Mouse (Mus musculus): Measurements from ENCODE around the gene Ric3. TPM values are rescaled to one million over a fixed set of nuclear protein-coding genes. Genes with fewer than 3 reads are reported as not detected.
"Not testable (repeated sequence)": the region's sequence is repeated elsewhere in the genome, so short reads cannot be mapped to it uniquely, and the experiment has no call there.

The Ric3 gene
- polyA plus RNA-seq, 1 experiment from 2014 or later, result 5.1 TPM

GRCm38 (mm10) chr7:109104894-109105293 is 21.8 kb upstream of the Ric3 start:
- Histone ChIP-seq H3K27ac (replicated peaks; ENCODE audit: low read depth, low read length) (no peak overlapping the region), H3K4me1 (ENCODE audit: control insufficient read depth, insufficient read depth, low read length) (no peaks in the 10 kb centered on the region), H3K9ac (ENCODE audit: low read length) (no peak overlapping the region), H3K36me3 (ENCODE audit: control insufficient read depth, insufficient read depth, low read length) (no peaks in the 10 kb centered on the region), H3K4me3 (ENCODE audit: low read depth, low read length) (no peak overlapping the region), H3K9me3 (ENCODE audit: control insufficient read depth, low read length) (no peaks in the 10 kb centered on the region), H3K4me2 (ENCODE audit: low read depth, severe bottlenecking) (no peak overlapping the region), H3K27me3 (ENCODE audit: control insufficient read depth, insufficient read depth, low read length) (no peaks in the 10 kb centered on the region)
- no peak for ATAC-seq (ENCODE audit: insufficient number of reproducible peaks, low FRiP score, low TSS enrichment, low read depth)
- WGBS, result 70% methylated on average over 1 of the region's 1 CpGs
- no peak for DNase-seq (ENCODE audit: low spot score)

DNA sequence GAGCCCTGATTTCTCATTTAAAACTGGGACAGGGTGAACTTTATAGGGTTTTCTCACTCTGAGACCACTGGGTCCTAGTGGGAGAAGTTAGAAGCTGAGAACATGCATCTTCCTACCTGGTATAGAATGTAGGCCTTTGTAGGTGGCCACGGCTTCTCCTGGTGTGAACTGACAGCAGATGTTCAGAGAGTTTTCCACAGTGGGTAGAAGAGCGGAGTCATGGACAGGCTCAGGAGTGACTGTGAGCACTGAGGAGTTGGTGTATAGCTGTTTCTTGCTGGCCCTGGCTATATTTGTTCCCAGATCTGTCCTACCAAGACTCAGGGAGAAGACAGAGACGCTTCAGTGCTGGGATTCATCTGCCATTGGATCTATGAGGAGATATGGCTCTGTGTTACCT is 18.0 kb upstream of the Ric3 start:
- Histone ChIP-seq H3K4me3 (ENCODE audit: low read depth, low read length) (no peak overlapping the region), H3K9ac (ENCODE audit: low read length) (no peak overlapping the region), H3K9me3 (ENCODE audit: control insufficient read depth, low read length) (no peaks in the 10 kb centered on the region), H3K27me3 (ENCODE audit: control insufficient read depth, insufficient read depth, low read length) (no peaks in the 10 kb centered on the region), H3K36me3 (ENCODE audit: control insufficient read depth, insufficient read depth, low read length) (no peaks in the 10 kb centered on the region), H3K4me2 (ENCODE audit: low read depth, severe bottlenecking) (no peak overlapping the region), H3K4me1 (ENCODE audit: control insufficient read depth, insufficient read depth, low read length) (no peaks in the 10 kb centered on the region), H3K27ac (replicated peaks; ENCODE audit: low read depth, low read length) (no peak overlapping the region)
- DNase-seq (ENCODE audit: low spot score) (peak; percentile 9), ATAC-seq (ENCODE audit: insufficient number of reproducible peaks, low FRiP score, low TSS enrichment, low read depth) (no peak)
- 91% methylated on average over 3 of the region's 3 CpGs for WGBS

GRCm38 (mm10) chr7:109098145-109099018 is 15.3 kb upstream of the Ric3 start:
- H3K4me2 ChIP-seq (ENCODE audit: low read depth, severe bottlenecking), result no peak overlapping the region
- H3K36me3 ChIP-seq (ENCODE audit: control insufficient read depth, insufficient read depth, low read length), result no peaks in the 10 kb centered on the region
- 37% methylated on average over 6 of the region's 6 CpGs for WGBS

DNA sequence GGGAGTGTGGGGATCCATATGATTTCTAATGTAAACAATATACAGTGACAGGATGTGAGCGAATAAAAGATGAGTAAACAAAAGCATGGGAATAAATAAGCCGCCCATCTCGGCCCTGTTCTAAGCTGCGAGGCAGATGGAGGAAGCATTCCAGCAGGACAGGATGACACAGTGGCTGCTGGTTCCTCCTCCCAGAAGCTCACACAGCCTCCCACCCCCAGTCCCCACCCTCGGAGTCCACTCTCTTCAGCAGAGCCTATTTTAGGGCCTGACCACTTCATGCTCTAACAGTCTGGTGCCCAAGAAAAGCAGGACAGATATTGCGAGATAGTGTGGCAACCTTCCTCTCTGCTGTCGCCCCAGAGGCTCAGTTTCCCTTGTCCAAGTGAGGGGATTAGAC is 14.1 kb upstream of the Ric3 start:
- Histone ChIP-seq H3K9ac (ENCODE audit: low read length) (no peak overlapping the region), H3K4me2 (ENCODE audit: low read depth, severe bottlenecking) (no peak overlapping the region), H3K4me3 (ENCODE audit: low read depth, low read length) (no peak overlapping the region), H3K27me3 (ENCODE audit: control insufficient read depth, insufficient read depth, low read length) (no peaks in the 10 kb centered on the region), H3K9me3 (ENCODE audit: control insufficient read depth, low read length) (no peaks in the 10 kb centered on the region), H3K27ac (replicated peaks; ENCODE audit: low read depth, low read length) (no peak overlapping the region), H3K36me3 (ENCODE audit: control insufficient read depth, insufficient read depth, low read length) (no peaks in the 10 kb centered on the region), H3K4me1 (ENCODE audit: control insufficient read depth, insufficient read depth, low read length) (no peaks in the 10 kb centered on the region)
- 86% methylated on average over 7 of the region's 7 CpGs for WGBS
- DNase-seq (ENCODE audit: low spot score) (no peak), ATAC-seq (ENCODE audit: insufficient number of reproducible peaks, low FRiP score, low TSS enrichment, low read depth) (no peak)

More at GRCm38 (mm10) chr7:109098145-109099018, 15.3 kb upstream of the Ric3 start:
- Histone ChIP-seq H3K27me3 (ENCODE audit: control insufficient read depth, insufficient read depth, low read length) (no peaks in the 10 kb centered on the region), H3K4me1 (ENCODE audit: control insufficient read depth, insufficient read depth, low read length) (no peaks in the 10 kb centered on the region), H3K9me3 (ENCODE audit: control insufficient read depth, low read length) (no peaks in the 10 kb centered on the region), H3K4me3 (ENCODE audit: low read depth, low read length) (no peak overlapping the region), H3K9ac (ENCODE audit: low read length) (no peak overlapping the region), H3K27ac (replicated peaks; ENCODE audit: low read depth, low read length) (no peak overlapping the region)
- peak; percentile 55 for DNase-seq (ENCODE audit: low spot score)
- ATAC-seq (ENCODE audit: insufficient number of reproducible peaks, low FRiP score, low TSS enrichment, low read depth), result no peak

DNA sequence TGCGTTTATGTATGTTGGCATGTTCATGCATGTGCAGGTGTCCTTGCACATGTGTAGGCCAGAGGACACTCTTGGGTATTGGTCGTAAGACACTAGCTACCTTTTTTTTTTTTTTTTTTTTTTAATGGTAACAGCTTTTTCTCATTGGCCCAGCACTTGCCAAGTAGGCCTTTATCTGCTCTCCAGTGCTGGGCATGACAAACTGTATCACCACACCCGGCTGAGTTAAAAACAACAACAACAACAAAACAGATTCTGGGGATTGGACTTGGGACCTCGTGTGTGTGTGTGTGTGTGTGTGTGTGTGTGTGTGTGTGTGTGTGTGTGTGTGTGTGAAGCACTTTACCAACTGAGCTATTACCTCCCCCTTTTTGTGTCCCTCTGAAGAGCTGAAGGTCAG is 13.5 kb upstream of the Ric3 start:
- Histone ChIP-seq H3K9ac (ENCODE audit: low read length) (no peak overlapping the region), H3K9me3 (ENCODE audit: control insufficient read depth, low read length) (no peaks in the 10 kb centered on the region), H3K27ac (replicated peaks; ENCODE audit: low read depth, low read length) (no peak overlapping the region), H3K4me1 (ENCODE audit: control insufficient read depth, insufficient read depth, low read length) (no peaks in the 10 kb centered on the region), H3K4me2 (ENCODE audit: low read depth, severe bottlenecking) (no peak overlapping the region), H3K36me3 (ENCODE audit: control insufficient read depth, insufficient read depth, low read length) (no peaks in the 10 kb centered on the region), H3K4me3 (ENCODE audit: low read depth, low read length) (no peak overlapping the region), H3K27me3 (ENCODE audit: control insufficient read depth, insufficient read depth, low read length) (no peaks in the 10 kb centered on the region)
- DNase-seq (ENCODE audit: low spot score), result no peak
- no peak for ATAC-seq (ENCODE audit: insufficient number of reproducible peaks, low FRiP score, low TSS enrichment, low read depth)
- WGBS, result 72% methylated on average over 4 of the region's 4 CpGs

DNA sequence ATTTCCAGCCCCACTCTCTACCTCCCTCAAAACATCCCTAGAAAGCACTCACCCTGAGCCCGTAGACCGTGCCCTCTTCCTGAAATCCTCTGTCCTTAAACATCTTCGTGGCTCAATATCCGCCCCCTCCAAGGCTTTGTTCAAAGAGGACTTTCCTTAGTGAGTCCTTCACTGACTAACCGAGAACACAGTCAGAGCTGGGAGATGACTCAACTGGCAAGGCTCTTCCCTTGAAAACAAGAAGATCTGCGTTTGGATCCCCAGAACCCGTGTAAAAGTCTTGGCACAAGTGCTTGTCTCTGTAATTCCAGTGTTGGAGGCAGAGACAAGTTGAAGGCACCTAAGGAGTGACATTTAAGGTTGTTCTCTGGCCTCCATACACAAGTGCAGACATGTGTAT is 11.2 kb upstream of the Ric3 start:
- Histone ChIP-seq H3K27ac (replicated peaks; ENCODE audit: low read depth, low read length) (no peak overlapping the region), H3K9me3 (ENCODE audit: control insufficient read depth, low read length) (no peaks in the 10 kb centered on the region), H3K4me2 (ENCODE audit: low read depth, severe bottlenecking) (no peak overlapping the region), H3K4me1 (ENCODE audit: control insufficient read depth, insufficient read depth, low read length) (no peaks in the 10 kb centered on the region), H3K27me3 (ENCODE audit: control insufficient read depth, insufficient read depth, low read length) (no peaks in the 10 kb centered on the region), H3K36me3 (ENCODE audit: control insufficient read depth, insufficient read depth, low read length) (no peaks in the 10 kb centered on the region), H3K4me3 (ENCODE audit: low read depth, low read length) (no peak overlapping the region), H3K9ac (ENCODE audit: low read length) (no peak overlapping the region)
- WGBS, result no CpG with 5 or more reads among the region's 7 CpGs
- no peak for DNase-seq (ENCODE audit: low spot score)
- no peak for ATAC-seq (ENCODE audit: insufficient number of reproducible peaks, low FRiP score, low TSS enrichment, low read depth)

DNA sequence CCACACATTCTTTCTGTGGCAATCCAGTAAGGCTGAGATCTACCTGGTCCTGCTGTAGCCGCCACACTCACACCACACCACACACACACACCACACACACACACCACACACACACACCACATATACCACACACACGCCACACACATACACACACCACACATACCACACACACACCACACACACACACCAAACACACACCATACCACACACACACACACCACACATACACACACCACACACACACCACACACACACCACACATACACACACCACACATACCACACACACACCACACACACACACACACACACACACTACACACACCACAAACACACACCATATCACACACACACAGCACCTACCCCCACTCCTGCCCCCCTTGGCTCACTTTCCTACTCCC is 8.2 kb upstream of the Ric3 start:
- ATAC-seq (ENCODE audit: insufficient number of reproducible peaks, low FRiP score, low TSS enrichment, low read depth); H3K9me3 ChIP-seq (ENCODE audit: control insufficient read depth, low read length); H3K4me2 ChIP-seq (ENCODE audit: low read depth, severe bottlenecking); H3K4me3 ChIP-seq (ENCODE audit: low read depth, low read length); H3K27ac ChIP-seq (replicated peaks; ENCODE audit: low read depth, low read length); H3K27me3 ChIP-seq (ENCODE audit: control insufficient read depth, insufficient read depth, low read length); DNase-seq (ENCODE audit: low spot score); H3K36me3 ChIP-seq (ENCODE audit: control insufficient read depth, insufficient read depth, low read length); H3K4me1 ChIP-seq (ENCODE audit: control insufficient read depth, insufficient read depth, low read length); H3K9ac ChIP-seq (ENCODE audit: low read length): not testable (repeated sequence)
- no CpG with 5 or more reads among the region's 2 CpGs for WGBS

DNA sequence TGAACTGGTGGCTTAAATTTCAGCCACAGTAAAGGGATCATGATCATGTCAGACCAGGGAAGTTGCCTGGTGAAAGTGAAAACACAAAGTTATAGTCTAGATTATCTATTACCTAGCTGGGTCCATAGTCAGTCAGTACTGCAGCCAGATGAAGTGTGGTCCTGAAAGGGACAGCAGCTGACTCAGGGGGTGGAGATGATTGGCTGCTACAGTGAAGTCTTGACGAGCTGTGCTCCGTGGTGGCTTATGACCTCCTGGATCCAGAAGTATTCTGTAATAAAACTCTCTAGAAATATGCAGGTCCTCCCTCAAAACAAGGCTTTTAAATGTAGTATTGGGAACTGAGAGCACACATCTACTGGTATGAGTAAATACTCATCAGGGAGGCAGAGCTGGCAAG is 3.8 kb upstream of the Ric3 start:
- 9% methylated on average over 2 of the region's 2 CpGs for WGBS

DNA sequence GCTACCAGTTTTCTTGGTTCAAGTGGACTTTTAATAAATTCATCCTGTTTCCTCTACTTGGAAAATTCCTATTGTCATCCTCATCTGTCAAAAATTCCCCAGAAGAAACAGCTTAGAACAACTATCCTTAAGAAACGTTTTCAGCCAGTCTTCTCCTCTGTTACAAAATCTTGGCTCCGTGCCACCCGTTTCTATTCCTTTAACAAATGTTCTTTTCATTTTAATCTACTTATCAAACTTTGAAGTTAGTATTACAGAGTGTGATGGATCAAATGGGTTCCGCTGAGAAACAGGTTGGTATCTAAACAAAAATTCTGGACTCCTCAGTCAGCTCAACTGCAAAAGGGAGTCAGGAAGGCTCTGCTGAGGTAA is 668 bp upstream of the Ric3 start:
- Histone ChIP-seq H3K9me3 (ENCODE audit: control insufficient read depth, low read length) (no peaks in the 10 kb centered on the region), H3K27me3 (ENCODE audit: control insufficient read depth, insufficient read depth, low read length) (peaks cover 12% of the 10 kb centered on the region), H3K4me2 (ENCODE audit: low read depth, severe bottlenecking) (no peak overlapping the region), H3K4me3 (ENCODE audit: low read depth, low read length) (no peak overlapping the region), H3K27ac (replicated peaks; ENCODE audit: low read depth, low read length) (no peak overlapping the region), H3K36me3 (ENCODE audit: control insufficient read depth, insufficient read depth, low read length) (no peaks in the 10 kb centered on the region), H3K4me1 (ENCODE audit: control insufficient read depth, insufficient read depth, low read length) (no peaks in the 10 kb centered on the region), H3K9ac (ENCODE audit: low read length) (no peak overlapping the region)
- WGBS, result 82% methylated on average over 4 of the region's 4 CpGs
- ATAC-seq (ENCODE audit: insufficient number of reproducible peaks, low FRiP score, low TSS enrichment, low read depth), result no peak
- no peak for DNase-seq (ENCODE audit: low spot score)

More for the DNA sequence above, 3.8 kb upstream of the Ric3 start:
- no peaks in the 10 kb centered on the region for H3K36me3 ChIP-seq (ENCODE audit: control insufficient read depth, insufficient read depth, low read length)
- H3K27ac ChIP-seq (replicated peaks; ENCODE audit: low read depth, low read length), result no peak overlapping the region
- H3K9ac ChIP-seq (ENCODE audit: low read length), result no peak overlapping the region
- peaks cover 12% of the 10 kb centered on the region for H3K27me3 ChIP-seq (ENCODE audit: control insufficient read depth, insufficient read depth, low read length)
- no peak for ATAC-seq (ENCODE audit: insufficient number of reproducible peaks, low FRiP score, low TSS enrichment, low read depth)
- DNase-seq (ENCODE audit: low spot score), result peak; percentile 29
- no peak overlapping the region for H3K4me2 ChIP-seq (ENCODE audit: low read depth, severe bottlenecking)
- H3K9me3 ChIP-seq (ENCODE audit: control insufficient read depth, low read length), result no peaks in the 10 kb centered on the region
- no peaks in the 10 kb centered on the region for H3K4me1 ChIP-seq (ENCODE audit: control insufficient read depth, insufficient read depth, low read length)
- H3K4me3 ChIP-seq (ENCODE audit: low read depth, low read length), result no peak overlapping the region

Measured in limb, embryonic 11.5 days (tissue).